Mouse (Mus musculus): ENCODE data around the gene Pon2.

DNA sequence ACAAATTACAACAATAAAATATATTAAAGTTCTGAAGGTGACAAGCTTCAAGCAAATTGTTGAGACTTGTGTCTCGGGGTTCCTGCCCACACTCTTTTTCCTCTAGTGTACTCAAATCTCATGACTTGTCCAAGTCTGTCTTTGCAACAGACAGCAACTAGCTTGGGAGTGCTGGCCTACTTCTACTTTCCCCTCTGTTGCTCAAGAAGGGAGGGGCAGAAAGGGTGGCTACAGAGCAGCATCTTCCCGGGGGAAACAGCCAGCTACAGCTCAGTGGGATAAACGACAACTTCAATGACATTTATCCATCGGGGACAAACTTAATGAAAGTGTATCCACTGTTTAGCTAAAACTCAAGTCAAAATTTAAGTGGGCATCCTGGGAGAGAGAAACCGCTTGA is 5.4 kb downstream of the Pon2 start:
- TF ChIP-seq CTCF (IDR thresholded peaks at IDR 0.05; ENCODE audit: borderline replicate concordance, extremely low read depth, insufficient read depth, insufficient read length): no peak
- TF ChIP-seq POLR2A (IDR thresholded peaks at IDR 0.05; ENCODE audit: borderline replicate concordance, extremely low read depth, insufficient read depth, insufficient read length, poor library complexity, severe bottlenecking): no peak

Data from brain, embryonic 14.5 days (tissue).